In genomic region chr15:80325756-80326155, GRCm38 (mm10) we compare ENCODE assay signal across 24 mouse cellular contexts. TPM values are rescaled to one million over a fixed set of nuclear protein-coding genes. Genes with fewer than 3 reads are reported as not detected.
DNase-seq lines count a peak whose midpoint lies in the region; ATAC-seq and TF ChIP-seq lines count a peak whose summit lies in the region.
"Had no signal": no experiment of that assay in that cellular context is flagged by ENCODE, and none has a peak within 500 bp of the region (broad histone marks: within the 10 kb centered on the region; RNA-seq: fewer than 3 reads in every experiment).

No protein-coding gene starts in this region.

- WGBS in olfactory bulb, adult 2 months: 77% methylated on average over 9 of the region's 9 CpGs

- no peak for ATAC-seq in erythroid progenitor cell, adult 5-6 weeks (replicated peaks; ENCODE audit: low FRiP score, poor library complexity, severe bottlenecking)
- ATAC-seq: activated CD4-positive, CD25-positive, alpha-beta regulatory T cell, adult 4 months; forebrain, embryonic 14.5 days; forebrain, postnatal 0 days; hindbrain, embryonic 16.5 days had no signal

- peak overlapping the region; percentile 19; the same call in 1 of the 2 replicates for H3K27ac ChIP-seq in olfactory bulb, adult 2 months (ENCODE audit: insufficient read depth, low read depth, low read length)
- H3K27ac ChIP-seq: heart, embryonic 15.5 days; hindbrain, embryonic 10.5 days; hindbrain, embryonic 13.5 days had no signal

- no peak overlapping the region for H3K4me3 ChIP-seq in olfactory bulb, adult 2 months (ENCODE audit: insufficient read depth, low read depth, low read length)
- H3K4me3 ChIP-seq: heart, embryonic 12.5 days; heart, embryonic 15.5 days; hindbrain, embryonic 10.5 days; hindbrain, embryonic 13.5 days had no signal

- TF ChIP-seq CTCF in olfactory bulb, adult 2 months (IDR thresholded peaks at IDR 0.05; ENCODE audit: insufficient read depth, low read depth, low read length): no peak

- DNase-seq in spleen, adult 12 weeks (ENCODE audit: low spot score): peak; percentile 15
- no peak for DNase-seq in spleen, postnatal 4 days (ENCODE audit: low spot score in 2 of 2)
- peak; percentile 72 to 73 for DNase-seq in spleen, postnatal 36 days (ENCODE audit: low spot score in 2 of 2)
- DNase-seq in retina, postnatal 1 day: no peak
- DNase-seq: adrenal gland, adult 8-10 months; adrenal gland, postnatal 36 days; cerebellum, adult 18-20 months; cerebellum, adult 9-10 months; cerebellum, postnatal 14 days; forebrain, postnatal 0 days; gastrocnemius, postnatal 25 days; heart, adult 18-20 months; heart, postnatal 10 days; heart, postnatal 36 days had no signal

- H3K4me1 ChIP-seq in olfactory bulb, adult 2 months (ENCODE audit: control insufficient read depth, insufficient read depth, low read length): peaks cover 78% of the 10 kb centered on the region
- H3K4me1 ChIP-seq: heart, embryonic 12.5 days; heart, embryonic 15.5 days had no signal

- no peak for TF ChIP-seq POLR2A in olfactory bulb, adult 2 months (IDR thresholded peaks at IDR 0.05; ENCODE audit: insufficient read depth, low read depth, low read length)

RNA-seq across cellular contexts. Expression of gene Cacna1i, which starts 38.7 kb away (rescaled TPM):
- polyA plus RNA-seq in olfactory bulb, adult 2 months (2012; ENCODE audit: insufficient read depth, insufficient read length, low replicate concordance, missing spikeins): not detected in 2 replicates
- not detected in 2 replicates for total RNA-seq in erythroid progenitor cell, adult 5-6 weeks (2015; ENCODE audit: low replicate concordance)
- total RNA-seq in erythroid progenitor cell, adult 5-6 weeks (2017; ENCODE audit: low replicate concordance): not detected in 2 replicates
- polyA plus RNA-seq: embryonic facial prominence, embryonic 11.5 days; heart, embryonic 12.5 days; heart, embryonic 15.5 days had no signal

Comparison
In these comparisons a context has a peak if more than half of its experiments do, and no peak if none do; other contexts are left out.
1. DNase-seq: peak in spleen, adult 12 weeks (single experiment) and spleen, postnatal 36 days (2 of 2); none in spleen, postnatal 4 days (0 of 2) and retina, postnatal 1 day (single experiment).